Mouse (Mus musculus) hindbrain, postnatal 0 days (tissue): ENCODE measurements around the gene Trpm8. TPM values are rescaled to one million over a fixed set of nuclear protein-coding genes. Genes with fewer than 3 reads are reported as not detected.

ENCODE experiments used
- ATAC-seq: fragments of 200-750 bp; cut with Nextera tagmentation; 2 replicates; pipeline ENCODE4 v1.8.0; 2017; ENCODE audit warnings: mild to moderate bottlenecking, moderate TSS enrichment, moderate library complexity
- DNase-seq: peaks from one replicate; pipeline ENCODE4 v3.0.0-alpha.2; 2015; ENCODE audit warnings: low spot score
- H3K27ac ChIP-seq: fragments of 300-500 bp; sonication (generic); 2 replicates; pipeline ENCODE4 v1.5.1; 2014; ENCODE audit warnings: mild to moderate bottlenecking
- H3K27me3 ChIP-seq: fragments of 300-500 bp; sonication (generic); 2 replicates; pipeline ENCODE4 v1.6.1; 2014; ENCODE audit warnings: low read length, mixed read lengths; ENCODE audit not compliant: insufficient read depth
- H3K36me3 ChIP-seq: fragments of 300-500 bp; sonication (generic); 2 replicates; pipeline ENCODE4 v1.6.1; 2014; ENCODE audit warnings: low read length, mixed read lengths; ENCODE audit not compliant: insufficient read depth
- H3K4me1 ChIP-seq: fragments of 300-500 bp; sonication (generic); 2 replicates; pipeline ENCODE4 v1.6.1; 2014; ENCODE audit warnings: antibody characterized with exemption, low read length, mixed read lengths; ENCODE audit not compliant: insufficient read depth
- H3K4me2 ChIP-seq: fragments of 300-500 bp; sonication (generic); 2 replicates; pipeline ENCODE4 v1.6.1; 2014; ENCODE audit warnings: low read depth, mild to moderate bottlenecking, low read length, moderate library complexity, mixed read lengths
- H3K4me3 ChIP-seq: fragments of 300-500 bp; sonication (generic); 2 replicates; pipeline ENCODE4 v1.5.1; 2014; ENCODE audit warnings: low read length
- H3K9ac ChIP-seq: fragments of 300-500 bp; sonication (generic); replicated peaks from 2 replicates; pipeline ENCODE4 v1.6.1; 2014; ENCODE audit warnings: mild to moderate bottlenecking, low read length, moderate library complexity, mixed read lengths
- H3K9me3 ChIP-seq: fragments of 300-500 bp; sonication (generic); 2 replicates; pipeline ENCODE4 v1.6.1; 2016; ENCODE audit warnings: low read length, mixed read lengths
- CTCF ChIP-seq: IDR thresholded peaks from 2 replicates; pipeline ENCODE4 v1.5.1; 2016; ENCODE audit warnings: antibody characterized with exemption, control low read depth, low read depth
- WGBS: fragments of 180-500 bp; shearing (Covaris S2); extraction: QIAGEN DNeasy Blood & Tissue Kit; methylation state at CpG from one replicate; pipeline ENCODE4 v1.1.7; 2014; 5-methylcytosine and 5-hydroxymethylcytosine counted together
- polyA plus RNA-seq: library from polyadenylated mRNA; unstranded; fragments of >200 nt; fragmentation: Nextera tagmentation; extraction: Ambion mirVana; gene quantifications from 2 replicates; pipeline ENCODE4 v1.2.1, GENCODE M21; 2015
- total RNA-seq: library from RNA; depleted of rRNA; stranded (reverse); fragments of >200 nt; gene quantifications from 2 replicates; pipeline ENCODE4 v1.2.3, GENCODE M21; 2014

Trpm8 gene
- total and polyA plus RNA-seq, 2 experiments from 2014 or later, result 0.05 to 0.11 TPM

- Histone ChIP-seq H3K9ac (no peak overlapping the region), H3K27me3 (no peaks in the 10 kb centered on the region), H3K4me1 (no peaks in the 10 kb centered on the region), H3K9me3 (peaks cover 59% of the 10 kb centered on the region), H3K27ac (no peak overlapping the region), H3K4me3 (no peak overlapping the region), H3K4me2 (no peak overlapping the region), H3K36me3 (no peaks in the 10 kb centered on the region)
- ATAC-seq (no peak), DNase-seq (no peak)
- WGBS, result 64% methylated on average over 3 of the region's 3 CpGs
- no peak for TF ChIP-seq CTCF
These were observed 14.0 kb downstream of the Trpm8 start for GRCm38 (mm10) chr1:88291409-88292005.

- ATAC-seq (no peak), DNase-seq (no peak)
- Histone ChIP-seq H3K4me2 (no peak overlapping the region), H3K4me3 (no peak overlapping the region), H3K9ac (no peak overlapping the region), H3K4me1 (no peaks in the 10 kb centered on the region), H3K27me3 (no peaks in the 10 kb centered on the region), H3K9me3 (peaks cover 60% of the 10 kb centered on the region), H3K36me3 (no peaks in the 10 kb centered on the region), H3K27ac (no peak overlapping the region)
- 54% methylated on average over 2 of the region's 2 CpGs for WGBS
- no peak for TF ChIP-seq CTCF
These were observed 14.6 kb downstream of the Trpm8 start for GRCm38 (mm10) chr1:88292057-88292456.

GRCm38 (mm10) chr1:88294650-88295049, 17.2 kb downstream of the Trpm8 start:
- DNase-seq, result no peak
- no peak for TF ChIP-seq CTCF
- H3K4me2 ChIP-seq, result no peak overlapping the region
- peaks cover 63% of the 10 kb centered on the region for H3K9me3 ChIP-seq
- no peak for ATAC-seq
- H3K4me1 ChIP-seq, result no peaks in the 10 kb centered on the region
- WGBS, result 22% methylated on average over 1 of the region's 1 CpGs
- no peak overlapping the region for H3K4me3 ChIP-seq
- no peaks in the 10 kb centered on the region for H3K27me3 ChIP-seq
- H3K27ac ChIP-seq, result no peak overlapping the region
- H3K9ac ChIP-seq, result no peak overlapping the region
- H3K36me3 ChIP-seq, result no peaks in the 10 kb centered on the region

GRCm38 (mm10) chr1:88296171-88296920, 18.9 kb downstream of the Trpm8 start:
- DNase-seq, result no peak
- 77% methylated on average over 4 of the region's 4 CpGs for WGBS
- 0 out of 2 replicates have a peak, but pooled peaks have one; percentile 13 for ATAC-seq

GRCm38 (mm10) chr1:88297480-88298258, 20.2 kb downstream of the Trpm8 start:
- Histone ChIP-seq H3K27me3 (no peaks in the 10 kb centered on the region), H3K9me3 (peaks cover 70% of the 10 kb centered on the region), H3K4me2 (no peak overlapping the region), H3K36me3 (no peaks in the 10 kb centered on the region), H3K9ac (no peak overlapping the region), H3K4me3 (no peak overlapping the region), H3K4me1 (no peaks in the 10 kb centered on the region), H3K27ac (no peak overlapping the region)
- ATAC-seq (no peak), DNase-seq (peak; percentile 12)
- WGBS, result 69% methylated on average over 7 of the region's 7 CpGs
- no peak for TF ChIP-seq CTCF

More at GRCm38 (mm10) chr1:88296171-88296920, 18.9 kb downstream of the Trpm8 start:
- no peak overlapping the region for H3K4me3 ChIP-seq
- H3K27ac ChIP-seq, result no peak overlapping the region
- TF ChIP-seq CTCF, result no peak
- H3K9me3 ChIP-seq, result peaks cover 67% of the 10 kb centered on the region
- H3K27me3 ChIP-seq, result no peaks in the 10 kb centered on the region
- H3K4me1 ChIP-seq, result no peaks in the 10 kb centered on the region
- no peak overlapping the region for H3K4me2 ChIP-seq
- H3K9ac ChIP-seq, result no peak overlapping the region
- no peaks in the 10 kb centered on the region for H3K36me3 ChIP-seq

- Histone ChIP-seq H3K36me3 (no peaks in the 10 kb centered on the region), H3K27me3 (no peaks in the 10 kb centered on the region), H3K9ac (no peak overlapping the region), H3K27ac (no peak overlapping the region), H3K4me3 (no peak overlapping the region), H3K9me3 (peaks cover 80% of the 10 kb centered on the region), H3K4me2 (no peak overlapping the region), H3K4me1 (no peaks in the 10 kb centered on the region)
- TF ChIP-seq CTCF, result no peak
- 63% methylated on average over 4 of the region's 4 CpGs for WGBS
- DNase-seq (peak; percentile 2), ATAC-seq (no peak)
These were observed 21.4 kb downstream of the Trpm8 start for GRCm38 (mm10) chr1:88298686-88299528.
